Mouse (Mus musculus) megakaryocyte, embryonic 14.5 days (primary cell): ENCODE results near the gene Capg.
A peak's percentile ranks its signal among the peaks of the same experiment; 100 is the strongest.

Experiments used
- FLI1 ChIP-seq: IDR thresholded peaks from 2 replicates; pipeline ENCODE4 v1.6.1; 2012; ENCODE audit warnings: low read length, inconsistent platforms, mixed read lengths
- GATA1 ChIP-seq: IDR thresholded peaks from 3 replicates; pipeline ENCODE4 v1.6.1; 2012; ENCODE audit warnings: mixed read lengths, low read length, inconsistent platforms, borderline replicate concordance

DNA sequence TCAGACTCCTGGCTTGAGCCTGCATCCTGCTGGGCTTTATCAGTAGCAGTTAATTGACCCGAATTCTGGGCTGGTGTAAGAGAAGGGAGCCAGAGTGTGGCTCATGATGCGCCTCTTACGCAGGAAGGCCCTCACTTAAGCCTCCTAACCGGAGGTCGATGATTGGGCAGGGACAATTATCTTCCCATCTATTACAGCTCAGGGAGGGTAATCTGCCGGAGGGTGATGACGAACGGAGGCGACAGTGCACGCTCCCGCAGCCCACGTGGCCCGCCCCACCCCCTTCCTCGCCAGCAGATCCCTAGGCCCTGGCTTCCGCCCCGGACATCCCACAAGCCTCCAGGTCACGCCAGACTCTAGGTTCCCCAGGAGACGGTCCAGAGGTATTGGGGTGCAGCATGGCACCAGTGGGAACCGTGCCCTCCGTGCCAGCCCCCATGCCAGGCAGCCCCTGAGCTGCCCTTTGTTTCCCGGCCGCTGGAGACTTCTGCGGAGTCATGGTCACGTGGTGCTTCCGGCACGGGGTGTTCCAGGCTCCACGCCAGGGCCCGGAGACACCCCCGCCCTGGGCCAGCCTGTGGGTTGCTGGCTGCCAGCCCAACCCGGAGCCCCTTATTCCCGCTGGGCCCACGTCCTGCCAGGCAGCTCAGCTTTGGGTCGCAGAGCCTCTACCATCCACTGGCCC, 31.7 kb upstream of the Capg start:
- TF ChIP-seq GATA1 (0 out of 3 replicates have a peak, but pooled peaks have one; percentile 9), FLI1 (no peak)
